Mouse (Mus musculus): ENCODE measurements at regions not wholly inside any gene's neighbourhood (a gene's known extent, or its start where the extent isn't known, plus 50 kb on each side); places are given as distances from the start of the nearest gene placed in this dataset.

DNA sequence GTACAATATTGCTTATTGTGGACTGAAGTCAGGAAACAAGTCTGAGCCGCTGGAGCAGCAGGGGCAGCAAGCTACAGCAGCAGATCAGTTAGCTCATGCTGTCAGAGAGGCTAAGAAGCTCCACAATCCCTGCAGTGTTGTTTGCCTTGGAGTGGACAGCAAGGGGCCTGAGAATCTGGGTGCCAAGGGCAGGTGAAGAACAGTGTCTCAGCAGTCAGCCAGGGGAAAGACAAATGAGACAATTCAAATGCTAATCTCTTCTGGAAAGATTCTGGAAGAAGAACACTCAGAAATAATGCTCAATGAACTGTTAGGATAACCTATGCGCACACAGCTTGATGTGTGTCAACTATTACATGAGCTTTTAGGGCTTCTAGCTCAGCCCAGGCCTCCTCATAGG, 315.5 kb upstream of the Nrp1 start:
- H3K4me2 ChIP-seq = no peak overlapping the region
- H3K4me3 ChIP-seq (ENCODE audit: low read depth, low read length) = no peak overlapping the region
- H3K4me1 ChIP-seq (ENCODE audit: control insufficient read depth, insufficient read depth, low read length) = no peaks in the 10 kb centered on the region; the same call in 1 of the 2 replicates
- no peak overlapping the region for H3K9ac ChIP-seq (ENCODE audit: low read length)
- 73% methylated on average over 2 of the region's 2 CpGs for WGBS
- DNase-seq (ENCODE audit: low spot score, missing footprints) (no peak), ATAC-seq (ENCODE audit: low FRiP score) (no peak)
- no peaks in the 10 kb centered on the region for H3K9me3 ChIP-seq (ENCODE audit: control insufficient read depth, low read length)
- no peak overlapping the region for H3K27ac ChIP-seq (ENCODE audit: low read depth, low read length)
- H3K27me3 ChIP-seq (ENCODE audit: control insufficient read depth, insufficient read depth, low read length) = no peaks in the 10 kb centered on the region
- H3K36me3 ChIP-seq (ENCODE audit: control insufficient read depth, insufficient read depth, low read length) = no peaks in the 10 kb centered on the region

DNA sequence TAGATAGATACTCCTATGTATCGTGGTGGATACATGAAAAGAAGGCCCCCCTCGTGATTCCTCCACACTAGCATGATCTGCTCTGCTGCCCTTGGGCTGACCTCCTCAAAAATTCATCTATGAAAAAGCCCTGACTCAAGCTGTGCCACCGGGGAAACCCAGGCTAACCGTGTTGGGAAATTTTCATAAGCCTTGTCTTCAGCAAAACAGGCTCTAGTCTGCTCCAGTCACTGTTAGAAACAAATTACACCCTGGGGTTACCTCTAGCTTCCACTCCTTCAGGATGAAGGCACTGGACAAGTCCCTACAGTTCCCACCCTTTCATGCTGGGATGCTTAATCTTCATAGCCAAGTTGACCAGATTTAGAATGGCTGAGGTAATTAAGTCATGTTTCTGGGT, 315.0 kb upstream of the Nrp1 start:
- Histone ChIP-seq H3K9ac (ENCODE audit: low read length) (no peak overlapping the region), H3K36me3 (ENCODE audit: control insufficient read depth, insufficient read depth, low read length) (no peaks in the 10 kb centered on the region), H3K4me3 (ENCODE audit: low read depth, low read length) (no peak overlapping the region), H3K27ac (ENCODE audit: low read depth, low read length) (no peak overlapping the region), H3K4me2 (no peak overlapping the region), H3K9me3 (ENCODE audit: control insufficient read depth, low read length) (no peaks in the 10 kb centered on the region), H3K4me1 (ENCODE audit: control insufficient read depth, insufficient read depth, low read length) (no peaks in the 10 kb centered on the region; the same call in 1 of the 2 replicates), H3K27me3 (ENCODE audit: control insufficient read depth, insufficient read depth, low read length) (no peaks in the 10 kb centered on the region)
- WGBS = 79% methylated on average over 4 of the region's 4 CpGs
- DNase-seq (ENCODE audit: low spot score, missing footprints) (no peak), ATAC-seq (ENCODE audit: low FRiP score) (no peak)

DNA sequence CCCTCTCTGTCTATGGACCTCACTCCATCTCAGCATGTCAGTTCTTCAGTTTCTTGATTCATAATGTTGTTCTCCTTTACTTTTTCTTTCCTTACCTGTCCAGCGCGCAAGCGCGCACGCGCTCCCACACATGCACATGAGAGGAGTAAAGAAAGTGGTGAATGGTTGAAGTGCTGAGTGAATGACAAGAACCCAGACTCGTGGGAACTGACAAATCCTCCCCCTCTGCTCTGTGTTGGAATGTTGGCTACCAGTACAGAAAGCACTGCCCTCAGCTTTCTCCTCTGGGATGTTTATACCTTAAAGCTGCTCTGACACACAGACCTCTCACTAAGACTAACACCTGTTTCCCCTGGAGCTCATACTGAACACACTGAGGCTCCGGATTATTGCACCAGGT, 302.2 kb upstream of the Nrp1 start:
- Histone ChIP-seq H3K27me3 (ENCODE audit: control insufficient read depth, insufficient read depth, low read length) (no peaks in the 10 kb centered on the region), H3K9ac (ENCODE audit: low read length) (no peak overlapping the region), H3K27ac (ENCODE audit: low read depth, low read length) (no peak overlapping the region), H3K4me2 (no peak overlapping the region), H3K4me1 (ENCODE audit: control insufficient read depth, insufficient read depth, low read length) (no peaks in the 10 kb centered on the region), H3K9me3 (ENCODE audit: control insufficient read depth, low read length) (no peaks in the 10 kb centered on the region), H3K4me3 (ENCODE audit: low read depth, low read length) (no peak overlapping the region), H3K36me3 (ENCODE audit: control insufficient read depth, insufficient read depth, low read length) (no peaks in the 10 kb centered on the region)
- ATAC-seq (ENCODE audit: low FRiP score) (no peak), DNase-seq (ENCODE audit: low spot score, missing footprints) (no peak)
- WGBS = 91% methylated on average over 8 of the region's 8 CpGs

DNA sequence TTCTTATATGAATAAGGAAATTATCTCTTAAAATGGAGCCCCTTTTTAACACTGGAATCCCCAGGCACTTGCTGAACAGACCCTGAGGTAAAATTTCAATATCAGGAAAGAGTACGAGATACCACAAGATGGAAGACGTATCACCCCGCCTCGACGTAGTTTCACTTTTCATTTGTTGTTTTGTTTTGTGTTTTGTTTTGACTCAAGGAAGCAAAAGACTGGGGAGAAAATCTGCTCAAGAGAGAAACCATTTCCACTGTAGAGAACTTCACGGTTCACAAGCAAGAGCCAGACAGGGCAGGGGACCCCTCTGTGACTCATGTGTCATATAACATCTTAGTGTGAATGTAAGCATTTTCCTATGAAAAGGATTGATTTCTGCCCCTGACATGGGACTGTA, 300.6 kb upstream of the Nrp1 start:
- Histone ChIP-seq H3K27ac (ENCODE audit: low read depth, low read length) (no peak overlapping the region), H3K4me2 (no peak overlapping the region), H3K4me1 (ENCODE audit: control insufficient read depth, insufficient read depth, low read length) (no peaks in the 10 kb centered on the region), H3K9me3 (ENCODE audit: control insufficient read depth, low read length) (no peaks in the 10 kb centered on the region), H3K36me3 (ENCODE audit: control insufficient read depth, insufficient read depth, low read length) (no peaks in the 10 kb centered on the region), H3K4me3 (ENCODE audit: low read depth, low read length) (no peak overlapping the region), H3K9ac (ENCODE audit: low read length) (no peak overlapping the region), H3K27me3 (ENCODE audit: control insufficient read depth, insufficient read depth, low read length) (no peaks in the 10 kb centered on the region)
- WGBS = 88% methylated on average over 6 of the region's 6 CpGs
- no peak for DNase-seq (ENCODE audit: low spot score, missing footprints)
- ATAC-seq (ENCODE audit: low FRiP score) = no peak

DNA sequence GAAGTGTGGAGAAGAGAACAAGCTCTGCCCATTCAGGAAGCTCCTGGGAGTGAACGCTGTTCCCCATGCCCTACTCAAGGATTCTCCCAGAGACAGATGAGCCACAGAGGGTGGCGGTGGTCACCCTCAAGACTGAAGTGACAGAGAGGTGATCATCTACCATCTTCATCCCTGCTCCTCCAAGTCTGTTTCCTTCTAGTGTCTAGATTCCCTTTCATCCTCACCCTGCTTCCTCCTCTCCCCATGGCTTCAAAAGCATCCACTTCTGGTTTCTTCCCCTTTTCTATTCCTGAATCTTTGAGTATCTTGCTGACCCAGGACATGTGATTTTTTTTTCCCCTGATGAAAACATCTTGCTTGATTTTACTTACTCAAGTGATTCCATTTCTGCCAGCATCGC, 298.6 kb upstream of the Nrp1 start:
- DNase-seq (ENCODE audit: low spot score, missing footprints) (no peak), ATAC-seq (ENCODE audit: low FRiP score) (no peak)
- Histone ChIP-seq H3K9me3 (ENCODE audit: control insufficient read depth, low read length) (no peaks in the 10 kb centered on the region), H3K4me3 (ENCODE audit: low read depth, low read length) (no peak overlapping the region), H3K36me3 (ENCODE audit: control insufficient read depth, insufficient read depth, low read length) (no peaks in the 10 kb centered on the region), H3K9ac (ENCODE audit: low read length) (no peak overlapping the region), H3K4me1 (ENCODE audit: control insufficient read depth, insufficient read depth, low read length) (no peaks in the 10 kb centered on the region), H3K27ac (ENCODE audit: low read depth, low read length) (no peak overlapping the region), H3K27me3 (ENCODE audit: control insufficient read depth, insufficient read depth, low read length) (no peaks in the 10 kb centered on the region), H3K4me2 (no peak overlapping the region)
- WGBS = 95% methylated on average over 3 of the region's 3 CpGs

DNA sequence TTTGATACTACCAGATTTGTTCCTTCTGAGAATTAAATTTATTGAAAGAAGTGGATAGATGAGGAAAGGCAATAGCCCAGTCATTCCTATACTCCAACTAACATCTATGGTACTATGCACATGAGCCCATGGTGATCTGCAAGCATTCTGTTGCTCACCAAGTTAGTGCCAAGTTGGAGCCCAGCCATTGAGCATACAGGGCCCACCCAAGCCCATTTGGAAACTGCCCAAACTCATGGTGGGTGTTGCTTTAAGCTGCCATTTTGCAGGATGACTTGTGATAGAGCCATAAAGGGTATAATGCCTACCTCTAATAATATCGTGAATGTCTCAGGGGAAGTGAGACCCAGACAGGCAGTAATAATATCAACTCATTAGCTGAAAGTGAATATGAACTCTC, 294.2 kb upstream of the Nrp1 start:
- H3K4me1 ChIP-seq (ENCODE audit: control insufficient read depth, insufficient read depth, low read length) = no peaks in the 10 kb centered on the region
- no peak overlapping the region for H3K27ac ChIP-seq (ENCODE audit: low read depth, low read length)
- no peak overlapping the region for H3K4me3 ChIP-seq (ENCODE audit: low read depth, low read length)
- H3K36me3 ChIP-seq (ENCODE audit: control insufficient read depth, insufficient read depth, low read length) = no peaks in the 10 kb centered on the region
- no peak overlapping the region for H3K4me2 ChIP-seq
- 88% methylated on average over 1 of the region's 1 CpGs for WGBS
- ATAC-seq (ENCODE audit: low FRiP score) = no peak
- no peaks in the 10 kb centered on the region for H3K27me3 ChIP-seq (ENCODE audit: control insufficient read depth, insufficient read depth, low read length)
- DNase-seq (ENCODE audit: low spot score, missing footprints) = no peak
- no peaks in the 10 kb centered on the region for H3K9me3 ChIP-seq (ENCODE audit: control insufficient read depth, low read length)
- H3K9ac ChIP-seq (ENCODE audit: low read length) = no peak overlapping the region

DNA sequence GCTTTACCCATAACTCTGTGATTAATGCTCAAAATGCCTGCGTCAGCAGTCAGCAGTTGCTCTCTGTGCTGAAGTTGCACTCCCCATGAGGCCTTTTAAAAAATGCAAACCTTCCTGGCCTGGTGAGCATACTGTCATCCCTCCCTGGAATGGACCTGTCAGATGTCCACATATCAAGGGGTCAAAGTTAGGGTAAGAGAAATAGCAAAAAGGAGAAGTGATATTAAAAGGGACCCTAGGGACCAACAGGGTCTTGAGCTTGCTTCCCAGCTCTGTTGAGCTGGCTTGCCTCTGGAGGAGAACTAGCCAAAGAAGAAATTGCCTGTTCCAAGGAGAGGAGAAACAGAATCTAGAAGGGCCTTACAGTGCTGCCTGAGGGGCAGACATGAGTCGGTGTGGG, 293.3 kb upstream of the Nrp1 start:
- DNase-seq (ENCODE audit: low spot score, missing footprints) (no peak), ATAC-seq (ENCODE audit: low FRiP score) (no peak)
- H3K4me3 ChIP-seq (ENCODE audit: low read depth, low read length) = no peak overlapping the region
- H3K4me1 ChIP-seq (ENCODE audit: control insufficient read depth, insufficient read depth, low read length) = no peaks in the 10 kb centered on the region
- H3K9ac ChIP-seq (ENCODE audit: low read length) = no peak overlapping the region
- H3K9me3 ChIP-seq (ENCODE audit: control insufficient read depth, low read length) = no peaks in the 10 kb centered on the region
- H3K36me3 ChIP-seq (ENCODE audit: control insufficient read depth, insufficient read depth, low read length) = no peaks in the 10 kb centered on the region
- no peaks in the 10 kb centered on the region for H3K27me3 ChIP-seq (ENCODE audit: control insufficient read depth, insufficient read depth, low read length)
- no peak overlapping the region for H3K4me2 ChIP-seq
- WGBS = 86% methylated on average over 2 of the region's 2 CpGs
- H3K27ac ChIP-seq (ENCODE audit: low read depth, low read length) = no peak overlapping the region

DNA sequence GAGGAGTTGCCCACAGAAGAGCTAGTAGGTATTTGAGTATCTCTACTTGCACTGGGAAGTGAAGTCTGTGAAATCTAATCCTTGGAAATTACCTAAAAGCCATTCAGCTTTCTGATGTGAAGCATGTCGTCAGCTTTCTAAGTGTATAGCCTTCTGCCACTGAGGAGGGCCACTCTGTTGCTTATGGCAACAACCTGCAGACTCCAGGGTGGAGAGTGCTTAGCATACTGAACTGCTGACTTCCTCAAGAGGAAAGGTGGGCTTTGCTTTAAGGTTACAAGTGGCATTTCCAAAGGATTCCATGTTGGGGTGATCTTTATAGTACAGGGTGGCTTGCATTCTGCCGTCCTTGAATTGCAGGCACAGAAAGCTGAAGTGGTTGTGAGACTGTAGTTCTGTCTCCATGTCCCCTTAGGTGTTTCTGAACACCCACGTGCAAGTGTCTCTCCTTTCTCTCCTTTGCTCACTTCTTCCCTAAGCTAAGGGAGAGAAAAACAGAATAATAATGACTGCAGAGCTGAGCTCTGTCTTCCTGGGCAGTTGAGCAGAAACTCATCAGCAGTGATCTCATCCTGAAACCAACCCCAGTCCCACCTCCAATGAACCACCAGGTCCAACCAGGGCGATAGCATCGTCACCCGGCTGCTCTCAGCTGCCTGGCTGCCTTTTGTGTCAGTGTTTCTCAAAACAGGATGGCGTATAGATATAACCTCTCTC, 292.3 kb upstream of the Nrp1 start:
- DNase-seq (ENCODE audit: low spot score, missing footprints) (no peak), ATAC-seq (ENCODE audit: low FRiP score) (no peak)
- no peak overlapping the region for H3K27ac ChIP-seq (ENCODE audit: low read depth, low read length)
- no peaks in the 10 kb centered on the region for H3K9me3 ChIP-seq (ENCODE audit: control insufficient read depth, low read length)
- no peaks in the 10 kb centered on the region for H3K4me1 ChIP-seq (ENCODE audit: control insufficient read depth, insufficient read depth, low read length)
- 74% methylated on average over 7 of the region's 7 CpGs for WGBS
- no peaks in the 10 kb centered on the region for H3K36me3 ChIP-seq (ENCODE audit: control insufficient read depth, insufficient read depth, low read length)
- H3K9ac ChIP-seq (ENCODE audit: low read length) = no peak overlapping the region
- no peak overlapping the region for H3K4me3 ChIP-seq (ENCODE audit: low read depth, low read length)
- no peak overlapping the region for H3K4me2 ChIP-seq
- no peaks in the 10 kb centered on the region for H3K27me3 ChIP-seq (ENCODE audit: control insufficient read depth, insufficient read depth, low read length)

DNA sequence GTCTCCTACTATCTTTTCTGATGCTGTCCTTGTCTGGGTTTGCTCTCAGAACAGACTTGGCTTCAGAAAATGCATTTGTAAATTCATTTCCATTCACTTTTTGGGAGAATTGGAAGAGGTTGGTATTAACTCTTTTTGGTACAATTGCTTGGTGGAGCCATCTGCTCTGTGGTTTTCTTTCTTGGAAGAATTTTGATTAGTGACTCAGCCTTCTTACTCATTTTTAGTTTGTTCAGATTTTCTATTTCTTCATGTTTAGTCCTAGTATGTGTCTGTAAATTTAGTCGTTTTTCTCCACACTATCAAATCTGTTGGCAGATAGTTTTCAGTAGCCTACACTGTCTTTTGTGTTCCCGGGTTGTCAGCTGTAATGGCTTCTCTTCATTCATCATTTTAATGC, 288.7 kb upstream of the Nrp1 start:
- no peak overlapping the region for H3K4me2 ChIP-seq
- ATAC-seq (ENCODE audit: low FRiP score) = no peak
- H3K4me3 ChIP-seq (ENCODE audit: low read depth, low read length) = no peak overlapping the region
- DNase-seq (ENCODE audit: low spot score, missing footprints) = no peak
- no peaks in the 10 kb centered on the region for H3K27me3 ChIP-seq (ENCODE audit: control insufficient read depth, insufficient read depth, low read length)
- H3K9ac ChIP-seq (ENCODE audit: low read length) = no peak overlapping the region
- no peaks in the 10 kb centered on the region for H3K9me3 ChIP-seq (ENCODE audit: control insufficient read depth, low read length)
- no peaks in the 10 kb centered on the region for H3K36me3 ChIP-seq (ENCODE audit: control insufficient read depth, insufficient read depth, low read length)
- H3K27ac ChIP-seq (ENCODE audit: low read depth, low read length) = no peak overlapping the region
- H3K4me1 ChIP-seq (ENCODE audit: control insufficient read depth, insufficient read depth, low read length) = no peaks in the 10 kb centered on the region
- WGBS = 89% methylated on average over 2 of the region's 2 CpGs
